Mouse (Mus musculus): ENCODE measurements around the gene Lrrc4c. TPM values are rescaled to one million over a fixed set of nuclear protein-coding genes. Genes with fewer than 3 reads are reported as not detected.

Lrrc4c gene
- polyA plus RNA-seq, 1 experiment from 2014 or later: 38.0 TPM

GRCm38 (mm10) chr2:96949531-96949930 is 631.6 kb downstream of the Lrrc4c start:
- Histone ChIP-seq H3K9ac (replicated peaks) (no peak overlapping the region), H3K4me2 (no peak overlapping the region), H3K9me3 (replicated peaks) (no peaks in the 10 kb centered on the region), H3K4me3 (replicated peaks) (no peak overlapping the region), H3K27ac (replicated peaks) (no peak overlapping the region), H3K36me3 (no peaks in the 10 kb centered on the region), H3K4me1 (no peaks in the 10 kb centered on the region), H3K27me3 (replicated peaks) (no peaks in the 10 kb centered on the region)
- WGBS: 93% methylated on average over 3 of the region's 3 CpGs
- ATAC-seq (ENCODE audit: low FRiP score): no peak

GRCm38 (mm10) chr2:96999521-96999920 is 681.6 kb downstream of the Lrrc4c start:
- no peak for ATAC-seq (ENCODE audit: low FRiP score)
- no peaks in the 10 kb centered on the region for H3K27me3 ChIP-seq (replicated peaks)
- no peak overlapping the region for H3K27ac ChIP-seq (replicated peaks)
- no peaks in the 10 kb centered on the region for H3K9me3 ChIP-seq (replicated peaks)
- H3K36me3 ChIP-seq: no peaks in the 10 kb centered on the region
- H3K4me1 ChIP-seq: no peaks in the 10 kb centered on the region
- no peak overlapping the region for H3K9ac ChIP-seq (replicated peaks)
- no peak overlapping the region for H3K4me2 ChIP-seq
- no peak overlapping the region for H3K4me3 ChIP-seq (replicated peaks)

GRCm38 (mm10) chr2:97018319-97018718 is 700.4 kb downstream of the Lrrc4c start:
- H3K36me3 ChIP-seq: no peaks in the 10 kb centered on the region
- H3K9me3 ChIP-seq (replicated peaks): no peaks in the 10 kb centered on the region
- H3K4me1 ChIP-seq: no peaks in the 10 kb centered on the region
- ATAC-seq (ENCODE audit: low FRiP score): no peak
- no peak overlapping the region for H3K9ac ChIP-seq (replicated peaks)
- H3K4me2 ChIP-seq: no peak overlapping the region
- no peaks in the 10 kb centered on the region for H3K27me3 ChIP-seq (replicated peaks)
- no peak overlapping the region for H3K4me3 ChIP-seq (replicated peaks)
- no peak overlapping the region for H3K27ac ChIP-seq (replicated peaks)
- WGBS: 85% methylated on average over 3 of the region's 3 CpGs

GRCm38 (mm10) chr2:97026991-97027390 is 709.0 kb downstream of the Lrrc4c start:
- Histone ChIP-seq H3K4me2 (no peak overlapping the region), H3K9ac (replicated peaks) (no peak overlapping the region), H3K9me3 (replicated peaks) (no peaks in the 10 kb centered on the region), H3K27me3 (replicated peaks) (no peaks in the 10 kb centered on the region), H3K4me3 (replicated peaks) (no peak overlapping the region), H3K27ac (replicated peaks) (no peak overlapping the region), H3K4me1 (no peaks in the 10 kb centered on the region), H3K36me3 (no peaks in the 10 kb centered on the region)
- ATAC-seq (ENCODE audit: low FRiP score): no peak
- 17% methylated on average over 1 of the region's 1 CpGs for WGBS

- Histone ChIP-seq H3K9me3 (replicated peaks) (no peaks in the 10 kb centered on the region), H3K4me1 (no peaks in the 10 kb centered on the region), H3K36me3 (no peaks in the 10 kb centered on the region), H3K4me3 (replicated peaks) (no peak overlapping the region), H3K27me3 (replicated peaks) (no peaks in the 10 kb centered on the region), H3K9ac (replicated peaks) (no peak overlapping the region), H3K4me2 (no peak overlapping the region), H3K27ac (replicated peaks) (no peak overlapping the region)
- ATAC-seq (ENCODE audit: low FRiP score): no peak
- WGBS: 94% methylated on average over 1 of the region's 1 CpGs
Measured at GRCm38 (mm10) chr2:97027585-97027984, 709.6 kb downstream of the Lrrc4c start.

- no peak overlapping the region for H3K4me2 ChIP-seq
- ATAC-seq (ENCODE audit: low FRiP score): no peak
- H3K9me3 ChIP-seq (replicated peaks): no peaks in the 10 kb centered on the region
- H3K27me3 ChIP-seq (replicated peaks): no peaks in the 10 kb centered on the region
- no peaks in the 10 kb centered on the region for H3K4me1 ChIP-seq
- no peak overlapping the region for H3K9ac ChIP-seq (replicated peaks)
- H3K27ac ChIP-seq (replicated peaks): no peak overlapping the region
- H3K36me3 ChIP-seq: no peaks in the 10 kb centered on the region
- no peak overlapping the region for H3K4me3 ChIP-seq (replicated peaks)
Measured at GRCm38 (mm10) chr2:97036401-97036800, 718.4 kb downstream of the Lrrc4c start.

- no peaks in the 10 kb centered on the region for H3K4me1 ChIP-seq
- no peak overlapping the region for H3K4me3 ChIP-seq (replicated peaks)
- H3K4me2 ChIP-seq: no peak overlapping the region
- WGBS: 67% methylated on average over 5 of the region's 5 CpGs
- H3K36me3 ChIP-seq: no peaks in the 10 kb centered on the region
- ATAC-seq (ENCODE audit: low FRiP score): no peak; the same call in 1 of the 2 replicates
- no peaks in the 10 kb centered on the region for H3K9me3 ChIP-seq (replicated peaks)
- no peak overlapping the region for H3K9ac ChIP-seq (replicated peaks)
- H3K27me3 ChIP-seq (replicated peaks): no peaks in the 10 kb centered on the region
- H3K27ac ChIP-seq (replicated peaks): no peak overlapping the region
Measured at GRCm38 (mm10) chr2:97037024-97037814, 719.2 kb downstream of the Lrrc4c start.

GRCm38 (mm10) chr2:97044016-97044415 is 726.0 kb downstream of the Lrrc4c start:
- ATAC-seq (ENCODE audit: low FRiP score): no peak
- 84% methylated on average over 3 of the region's 3 CpGs for WGBS
- H3K4me2 ChIP-seq: no peak overlapping the region
- H3K4me1 ChIP-seq: no peaks in the 10 kb centered on the region
- H3K9me3 ChIP-seq (replicated peaks): no peaks in the 10 kb centered on the region
- H3K36me3 ChIP-seq: no peaks in the 10 kb centered on the region
- H3K27ac ChIP-seq (replicated peaks): no peak overlapping the region
- no peak overlapping the region for H3K9ac ChIP-seq (replicated peaks)
- H3K27me3 ChIP-seq (replicated peaks): no peaks in the 10 kb centered on the region
- no peak overlapping the region for H3K4me3 ChIP-seq (replicated peaks)

- Histone ChIP-seq H3K9me3 (replicated peaks) (no peaks in the 10 kb centered on the region), H3K4me3 (replicated peaks) (no peak overlapping the region)
Measured at GRCm38 (mm10) chr2:97045628-97046027, 727.7 kb downstream of the Lrrc4c start.

GRCm38 (mm10) chr2:97080156-97080555 is 762.2 kb downstream of the Lrrc4c start:
- 19% methylated on average over 1 of the region's 1 CpGs for WGBS
- no peaks in the 10 kb centered on the region for H3K4me1 ChIP-seq
- H3K36me3 ChIP-seq: no peaks in the 10 kb centered on the region
- no peak overlapping the region for H3K27ac ChIP-seq (replicated peaks)
- no peak overlapping the region for H3K4me3 ChIP-seq (replicated peaks)
- H3K9ac ChIP-seq (replicated peaks): no peak overlapping the region
- no peaks in the 10 kb centered on the region for H3K9me3 ChIP-seq (replicated peaks)
- no peak overlapping the region for H3K4me2 ChIP-seq
- H3K27me3 ChIP-seq (replicated peaks): no peaks in the 10 kb centered on the region
- no peak for ATAC-seq (ENCODE audit: low FRiP score)

More at GRCm38 (mm10) chr2:97045628-97046027, 727.7 kb downstream of the Lrrc4c start:
- no peak for ATAC-seq (ENCODE audit: low FRiP score)
- no peaks in the 10 kb centered on the region for H3K4me1 ChIP-seq
- no peak overlapping the region for H3K4me2 ChIP-seq
- no peaks in the 10 kb centered on the region for H3K27me3 ChIP-seq (replicated peaks)
- WGBS: 86% methylated on average over 3 of the region's 3 CpGs
- no peak overlapping the region for H3K9ac ChIP-seq (replicated peaks)
- H3K27ac ChIP-seq (replicated peaks): no peak overlapping the region
- no peaks in the 10 kb centered on the region for H3K36me3 ChIP-seq

- no peak overlapping the region for H3K4me3 ChIP-seq (replicated peaks)
- no peaks in the 10 kb centered on the region for H3K27me3 ChIP-seq (replicated peaks)
- 69% methylated on average over 3 of the region's 3 CpGs for WGBS
- no peak overlapping the region for H3K9ac ChIP-seq (replicated peaks)
- no peaks in the 10 kb centered on the region for H3K9me3 ChIP-seq (replicated peaks)
- H3K4me1 ChIP-seq: no peaks in the 10 kb centered on the region
- ATAC-seq (ENCODE audit: low FRiP score): no peak
- H3K4me2 ChIP-seq: no peak overlapping the region
- no peaks in the 10 kb centered on the region for H3K36me3 ChIP-seq
- no peak overlapping the region for H3K27ac ChIP-seq (replicated peaks)
Measured at GRCm38 (mm10) chr2:97097965-97098364, 780.0 kb downstream of the Lrrc4c start.

GRCm38 (mm10) chr2:97103398-97104162 is 785.6 kb downstream of the Lrrc4c start:
- Histone ChIP-seq H3K4me1 (no peaks in the 10 kb centered on the region), H3K36me3 (no peaks in the 10 kb centered on the region), H3K9ac (replicated peaks) (no peak overlapping the region), H3K4me3 (replicated peaks) (no peak overlapping the region), H3K27ac (replicated peaks) (no peak overlapping the region), H3K27me3 (replicated peaks) (no peaks in the 10 kb centered on the region), H3K9me3 (replicated peaks) (no peaks in the 10 kb centered on the region), H3K4me2 (no peak overlapping the region)
- 77% methylated on average over 2 of the region's 2 CpGs for WGBS
- no peak for ATAC-seq (ENCODE audit: low FRiP score)

All from neural tube, embryonic 15.5 days (tissue).